Mouse (Mus musculus) midbrain, embryonic 11.5 days (tissue): ENCODE measurements around the gene Wnt5a. TPM values are rescaled to one million over a fixed set of nuclear protein-coding genes. Genes with fewer than 3 reads are reported as not detected.

Source experiments
- ATAC-seq: fragments of 200-750 bp; cut with Nextera tagmentation; 2 replicates; pipeline ENCODE4 v1.8.0; 2017; ENCODE audit warnings: moderate TSS enrichment, moderate library complexity; ENCODE audit not compliant: low FRiP score
- DNase-seq: peaks from one replicate; pipeline ENCODE4 v3.0.0; 2015; ENCODE audit warnings: low spot score; ENCODE audit errors: missing footprints
- H3K27ac ChIP-seq: fragments of 300-500 bp; sonication (generic); 2 replicates; pipeline ENCODE4 v1.5.1; 2014; ENCODE audit warnings: low read depth, low read length
- H3K27me3 ChIP-seq: fragments of 300-500 bp; sonication (generic); 2 replicates; pipeline ENCODE4 v1.6.1; 2014; ENCODE audit warnings: mild to moderate bottlenecking, low read length, moderate library complexity, mixed read lengths; ENCODE audit not compliant: control insufficient read depth, insufficient read depth
- H3K36me3 ChIP-seq: fragments of 300-500 bp; sonication (generic); 2 replicates; pipeline ENCODE4 v1.6.1; 2014; ENCODE audit warnings: mild to moderate bottlenecking, low read length, moderate library complexity, mixed read lengths; ENCODE audit not compliant: control insufficient read depth, insufficient read depth
- H3K4me1 ChIP-seq: fragments of 300-500 bp; sonication (generic); 2 replicates; pipeline ENCODE4 v1.6.1; 2014; ENCODE audit warnings: low read length; ENCODE audit not compliant: control insufficient read depth, insufficient read depth
- H3K4me2 ChIP-seq: fragments of 300-500 bp; sonication (generic); 2 replicates; pipeline ENCODE4 v1.6.1; 2014; ENCODE audit warnings: mild to moderate bottlenecking, moderate library complexity
- H3K4me3 ChIP-seq: fragments of 300-500 bp; sonication (generic); 2 replicates; pipeline ENCODE4 v1.5.1; 2014; ENCODE audit warnings: low read depth, low read length
- H3K9ac ChIP-seq: fragments of 300-500 bp; sonication (generic); 2 replicates; pipeline ENCODE4 v1.6.1; 2014; ENCODE audit warnings: low read length
- H3K9me3 ChIP-seq: fragments of 300-500 bp; sonication (generic); 2 replicates; pipeline ENCODE4 v1.6.1; 2016; ENCODE audit warnings: low read length; ENCODE audit not compliant: control insufficient read depth
- WGBS: fragments of 180-500 bp; shearing (Covaris S2); extraction: QIAGEN DNeasy Blood & Tissue Kit; methylation state at CpG from one replicate; pipeline ENCODE4 v1.1.7; 2014; 5-methylcytosine and 5-hydroxymethylcytosine counted together
- polyA plus RNA-seq: library from polyadenylated mRNA; unstranded; fragments of >200 nt; fragmentation: Nextera tagmentation; extraction: Ambion mirVana; gene quantifications from 2 replicates; pipeline ENCODE4 v1.2.1, GENCODE M21; 2014

The Wnt5a gene
- polyA plus RNA-seq, 1 experiment from 2014 or later, result 27.8 TPM

GRCm38 (mm10) chr14:28507471-28507870 is 2.9 kb downstream of the Wnt5a start:
- Histone ChIP-seq H3K27me3 (peaks cover 13% of the 10 kb centered on the region), H3K9me3 (no peaks in the 10 kb centered on the region), H3K9ac (peak overlapping the region; percentile 87; the same call in 1 of the 2 replicates), H3K4me3 (peak overlapping the region; percentile 70), H3K27ac (peak overlapping the region; percentile 10; the same call in 1 of the 2 replicates), H3K4me2 (peak overlapping the region; percentile 95), H3K4me1 (peaks cover 31% of the 10 kb centered on the region), H3K36me3 (no peaks in the 10 kb centered on the region)
- WGBS, result under 1% methylated on average over 18 of the region's 18 CpGs
- ATAC-seq (peak; percentile 20; the same call in 1 of the 2 replicates), DNase-seq (peak; percentile 99)

GRCm38 (mm10) chr14:28508288-28509258 is 4.0 kb downstream of the Wnt5a start:
- H3K4me2 ChIP-seq, result peak overlapping the region; percentile 95
- DNase-seq, result peak; percentile 97
- H3K4me1 ChIP-seq, result peaks cover 31% of the 10 kb centered on the region
- 8% methylated on average over 27 of the region's 27 CpGs for WGBS
- ATAC-seq, result no peak
- H3K9me3 ChIP-seq, result no peaks in the 10 kb centered on the region
- peaks cover 13% of the 10 kb centered on the region for H3K27me3 ChIP-seq
- H3K36me3 ChIP-seq, result no peaks in the 10 kb centered on the region
- peak overlapping the region; percentile 70 for H3K4me3 ChIP-seq
- H3K27ac ChIP-seq, result peak overlapping the region; percentile 74
- H3K9ac ChIP-seq, result peak overlapping the region; percentile 87

- peaks cover 13% of the 10 kb centered on the region for H3K27me3 ChIP-seq
- DNase-seq, result peak; percentile 98
- H3K4me3 ChIP-seq, result peak overlapping the region; percentile 70
- peak overlapping the region; percentile 74 for H3K27ac ChIP-seq
- H3K9ac ChIP-seq, result peak overlapping the region; percentile 87
- H3K9me3 ChIP-seq, result no peaks in the 10 kb centered on the region
- peak overlapping the region; percentile 95 for H3K4me2 ChIP-seq
- peak; percentile 51 for ATAC-seq
- H3K4me1 ChIP-seq, result peaks cover 29% of the 10 kb centered on the region
- H3K36me3 ChIP-seq, result no peaks in the 10 kb centered on the region
- WGBS, result under 1% methylated on average over 47 of the region's 47 CpGs
Measured at GRCm38 (mm10) chr14:28509441-28510340, 5.1 kb downstream of the Wnt5a start.

DNA sequence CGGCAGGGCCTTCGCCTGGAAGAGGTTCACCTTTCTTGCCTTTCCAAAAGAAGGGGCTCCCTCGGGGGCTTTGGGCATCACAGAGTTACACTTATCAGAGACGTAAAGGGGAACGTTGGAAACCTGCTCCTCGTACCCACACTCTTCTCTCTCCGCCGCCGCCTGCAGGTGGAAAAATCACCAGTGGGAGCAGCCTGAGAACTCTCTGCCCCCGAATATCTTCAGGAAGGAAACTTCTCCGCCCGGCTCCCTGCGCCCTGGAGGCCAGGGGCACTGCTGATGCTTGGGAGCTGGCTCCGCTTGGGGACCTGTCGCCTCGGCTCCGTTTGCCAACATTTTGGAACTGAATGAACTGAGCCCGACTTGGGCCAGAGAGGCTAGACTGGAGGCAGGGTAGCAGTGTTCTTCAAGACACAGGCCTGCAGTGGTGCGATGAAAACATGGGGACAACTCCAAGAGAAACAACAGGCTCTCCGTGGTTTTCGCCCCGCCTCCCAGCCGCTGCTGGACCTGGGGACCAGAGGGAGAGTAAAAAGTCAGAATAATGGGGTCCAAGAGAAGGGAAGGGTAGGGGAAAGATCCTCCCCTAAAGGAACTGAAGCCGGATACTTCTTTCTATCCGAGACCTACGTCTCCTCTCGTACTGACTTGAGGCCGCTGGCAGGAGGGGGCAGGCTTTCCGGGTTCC is 5.9 kb downstream of the Wnt5a start:
- no peak for ATAC-seq
- peak overlapping the region; percentile 74 for H3K27ac ChIP-seq

GRCm38 (mm10) chr14:28511029-28511651 is 6.6 kb downstream of the Wnt5a start:
- H3K4me2 ChIP-seq, result peak overlapping the region; percentile 95
- peak; percentile 96 for DNase-seq
- H3K9me3 ChIP-seq, result no peaks in the 10 kb centered on the region
- H3K27ac ChIP-seq, result peak overlapping the region; percentile 74
- peak; percentile 36; the same call in 1 of the 2 replicates for ATAC-seq
- peak overlapping the region; percentile 70 for H3K4me3 ChIP-seq
- peak overlapping the region; percentile 87 for H3K9ac ChIP-seq
- H3K27me3 ChIP-seq, result peaks cover 13% of the 10 kb centered on the region
- no peaks in the 10 kb centered on the region for H3K36me3 ChIP-seq
- under 1% methylated on average over 40 of the region's 41 CpGs for WGBS
- H3K4me1 ChIP-seq, result peaks cover 33% of the 10 kb centered on the region

More for the DNA sequence above, 5.9 kb downstream of the Wnt5a start:
- DNase-seq, result peak; percentile 96
- Histone ChIP-seq H3K36me3 (no peaks in the 10 kb centered on the region), H3K4me3 (peak overlapping the region; percentile 70), H3K27me3 (peaks cover 13% of the 10 kb centered on the region), H3K4me2 (peak overlapping the region; percentile 95), H3K4me1 (peaks cover 31% of the 10 kb centered on the region), H3K9me3 (no peaks in the 10 kb centered on the region), H3K9ac (peak overlapping the region; percentile 87)
- WGBS, result under 1% methylated on average over 29 of the region's 29 CpGs

DNA sequence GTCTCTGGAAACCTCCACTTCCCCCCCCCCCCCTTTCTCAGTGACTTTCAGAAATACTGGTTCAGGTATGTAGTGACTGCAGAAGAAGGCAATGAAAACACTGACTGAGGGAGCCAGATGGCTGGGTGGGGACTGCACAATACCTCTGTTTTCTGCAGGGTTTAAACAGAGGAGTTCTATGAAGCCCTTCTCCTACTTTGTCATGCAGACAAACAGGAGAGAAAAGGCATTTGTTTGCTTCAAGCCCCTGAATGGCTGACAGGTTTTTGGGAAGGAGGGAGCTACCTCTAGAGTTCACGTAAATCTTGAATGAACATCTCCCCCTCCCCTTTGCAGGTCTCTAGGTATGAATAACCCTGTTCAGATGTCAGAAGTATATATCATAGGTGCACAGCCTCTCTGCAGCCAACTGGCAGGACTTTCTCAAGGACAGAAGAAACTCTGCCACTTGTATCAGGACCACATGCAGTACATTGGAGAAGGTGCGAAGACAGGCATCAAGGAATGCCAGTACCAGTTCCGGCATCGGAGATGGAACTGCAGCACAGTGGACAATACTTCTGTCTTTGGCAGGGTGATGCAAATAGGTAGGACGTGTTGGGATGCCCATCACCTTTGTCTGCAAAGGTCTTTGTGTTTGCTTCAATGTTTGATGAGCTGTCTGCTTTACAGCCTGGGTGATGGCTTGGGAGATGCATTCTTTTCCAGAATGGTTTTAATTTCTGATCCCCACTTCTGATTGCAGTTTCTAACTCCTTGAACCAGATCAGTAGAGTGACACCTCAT is 8.4 kb downstream of the Wnt5a start:
- no peaks in the 10 kb centered on the region for H3K9me3 ChIP-seq
- peak overlapping the region; percentile 3; the same call in 1 of the 2 replicates for H3K4me3 ChIP-seq
- DNase-seq, result peak; percentile 83
- H3K4me1 ChIP-seq, result peaks cover 36% of the 10 kb centered on the region
- peak overlapping the region; percentile 95 for H3K4me2 ChIP-seq
- no peaks in the 10 kb centered on the region for H3K36me3 ChIP-seq
- peaks cover 12% of the 10 kb centered on the region for H3K27me3 ChIP-seq
- 64% methylated on average over 5 of the region's 5 CpGs for whole genome bisulfite sequencing
- ATAC-seq, result no peak
- no peak overlapping the region for H3K9ac ChIP-seq
- H3K27ac ChIP-seq, result no peak overlapping the region

DNA sequence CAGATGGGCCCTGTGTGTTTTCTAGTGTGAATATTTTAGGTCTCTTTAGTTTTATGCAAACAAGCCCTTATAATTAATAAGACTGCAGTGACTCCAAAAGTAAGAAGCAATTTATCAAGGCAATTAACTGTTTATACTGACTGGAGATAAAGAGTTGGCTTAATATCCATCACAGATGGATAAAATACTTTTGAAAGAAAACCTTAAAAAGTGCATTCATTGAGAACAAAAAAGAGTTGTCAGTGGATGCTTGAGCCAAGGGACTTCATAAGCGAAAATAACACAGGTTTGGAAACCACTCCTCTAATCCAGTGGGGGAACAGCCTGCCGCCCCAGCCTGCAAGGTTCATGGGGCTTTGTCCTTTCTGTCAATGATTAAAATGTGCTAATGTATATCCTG is 9.6 kb downstream of the Wnt5a start:
- peak overlapping the region; percentile 22; the same call in 1 of the 2 replicates for H3K4me2 ChIP-seq
- H3K4me1 ChIP-seq, result peaks cover 27% of the 10 kb centered on the region
- H3K9ac ChIP-seq, result peak overlapping the region; percentile 16; the same call in 1 of the 2 replicates
- H3K9me3 ChIP-seq, result no peaks in the 10 kb centered on the region
- H3K4me3 ChIP-seq, result 0 out of 2 replicates have a peak overlapping the region, but pooled peaks have one; percentile 1
- H3K27ac ChIP-seq, result no peak overlapping the region
- H3K36me3 ChIP-seq, result no peaks in the 10 kb centered on the region
- ATAC-seq, result no peak
- 0 out of 2 replicates have a peak, but pooled peaks cover 2% of the 10 kb centered on the region for H3K27me3 ChIP-seq
- DNase-seq, result peak; percentile 79
- WGBS, result 23% methylated on average over 2 of the region's 2 CpGs
